Mouse (Mus musculus) cortical plate, adult 2 months (tissue): ENCODE measurements at regions not wholly inside any gene's neighbourhood (a gene's known extent, or its start where the extent isn't known, plus 50 kb on each side); places are given as distances from the start of the nearest gene placed in this dataset.

Source experiments
- H3K27ac ChIP-seq: fragments of 200-500 bp; 2 replicates; pipeline ENCODE4 v1.5.1; 2012; ENCODE audit warnings: low read length, control low read depth, inconsistent platforms; ENCODE audit not compliant: insufficient read depth
- H3K4me1 ChIP-seq: fragments of 200-500 bp; 2 replicates; pipeline ENCODE4 v1.6.1; 2011; ENCODE audit warnings: low read length; ENCODE audit not compliant: control insufficient read depth, insufficient read depth
- H3K4me3 ChIP-seq: fragments of 200-500 bp; 2 replicates; pipeline ENCODE4 v1.5.1; 2011; ENCODE audit warnings: mild to moderate bottlenecking, low read length, control low read depth; ENCODE audit not compliant: insufficient read depth
- CTCF ChIP-seq: fragments of 200-500 bp; IDR thresholded peaks from 2 replicates; pipeline ENCODE4 v1.5.1; 2011; ENCODE audit warnings: mild to moderate bottlenecking, control low read depth, low read length; ENCODE audit not compliant: insufficient read depth; ENCODE audit errors: extremely low read depth
- POLR2A ChIP-seq: fragments of 200-500 bp; IDR thresholded peaks from 2 replicates; pipeline ENCODE4 v1.6.1; 2011; ENCODE audit warnings: mild to moderate bottlenecking, low read length, control low read depth; ENCODE audit not compliant: insufficient read depth; ENCODE audit errors: extremely low read depth

- Histone ChIP-seq H3K4me1 (0 out of 2 replicates have a peak, but pooled peaks cover 2% of the 10 kb centered on the region), H3K4me3 (no peak overlapping the region), H3K27ac (no peak overlapping the region)
- no peak for TF ChIP-seq CTCF
- no peak for TF ChIP-seq POLR2A
Observed at GRCm38 (mm10) chr11:33008611-33009010, 138.6 kb downstream of the Fgf18 start.

DNA sequence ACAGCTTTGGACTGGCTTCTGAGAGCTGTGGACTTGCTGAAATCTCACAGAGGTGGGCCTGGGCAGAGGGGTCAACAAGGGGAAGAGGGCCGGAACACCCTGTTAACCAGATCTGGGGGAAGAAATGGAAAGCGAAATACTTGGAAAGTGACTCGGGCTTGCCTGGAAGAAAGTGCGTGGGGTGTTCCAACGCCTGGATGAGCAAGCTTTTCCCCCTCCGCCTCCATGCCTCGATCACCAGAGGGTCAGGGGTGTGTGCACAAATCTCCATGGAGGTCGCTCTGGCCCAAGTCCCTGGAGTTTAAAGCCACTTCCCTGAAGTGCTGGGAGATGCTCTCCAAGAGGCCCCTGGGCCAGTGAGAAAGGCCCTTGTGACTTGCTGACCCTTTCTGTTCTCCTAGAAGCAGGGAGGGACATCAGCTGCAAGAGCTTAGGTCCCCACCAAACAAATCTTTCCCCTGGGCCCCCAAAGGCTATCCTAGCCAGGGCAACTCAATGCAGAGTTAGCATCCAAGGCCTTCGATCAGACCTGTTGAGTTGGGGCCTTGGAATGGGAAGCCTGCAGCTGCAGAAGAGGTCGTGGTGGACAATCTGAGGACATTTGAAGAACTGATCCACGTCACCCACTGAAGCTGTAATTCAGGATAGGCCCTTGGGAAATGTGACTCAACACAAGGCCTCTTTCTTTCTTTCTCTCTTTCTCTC lies 139.2 kb downstream of the Fgf18 start:
- no peak overlapping the region for H3K27ac ChIP-seq
- no peak overlapping the region for H3K4me3 ChIP-seq
- 0 out of 2 replicates have a peak, but pooled peaks cover 2% of the 10 kb centered on the region for H3K4me1 ChIP-seq
- TF ChIP-seq POLR2A = no peak
- no peak for TF ChIP-seq CTCF

DNA sequence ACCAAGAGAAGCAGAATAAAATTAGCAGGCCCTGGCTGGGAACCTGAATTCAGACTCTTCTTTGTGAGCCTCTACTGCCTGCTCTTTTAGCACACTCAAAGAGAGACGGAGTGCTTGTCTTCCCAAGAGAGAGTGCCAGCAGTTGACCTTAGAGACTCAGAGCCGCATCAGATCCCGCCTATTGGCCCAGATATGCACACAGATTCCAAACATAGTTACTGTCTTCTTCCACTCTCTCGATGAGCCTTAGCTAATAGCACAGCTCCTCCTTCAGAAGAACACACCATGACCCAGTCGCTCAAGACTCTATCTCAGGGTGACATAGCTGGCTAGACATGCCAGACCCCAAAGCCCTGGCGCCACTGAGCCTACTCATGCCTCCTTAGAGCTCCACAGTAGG lies 139.8 kb downstream of the Fgf18 start:
- H3K27ac ChIP-seq = no peak overlapping the region
- no peak overlapping the region for H3K4me3 ChIP-seq
- 0 out of 2 replicates have a peak, but pooled peaks cover 2% of the 10 kb centered on the region for H3K4me1 ChIP-seq
- TF ChIP-seq CTCF = no peak

- H3K4me1 ChIP-seq = 0 out of 2 replicates have a peak, but pooled peaks cover 2% of the 10 kb centered on the region
- no peak overlapping the region for H3K4me3 ChIP-seq
- TF ChIP-seq POLR2A (no peak), CTCF (no peak)
- no peak overlapping the region for H3K27ac ChIP-seq
Observed at GRCm38 (mm10) chr11:33005183-33005582, 142.0 kb downstream of the Fgf18 start.

- Histone ChIP-seq H3K27ac (no peak overlapping the region), H3K4me3 (no peak overlapping the region), H3K4me1 (peaks cover 3% of the 10 kb centered on the region; the same call in 1 of the 2 replicates)
- TF ChIP-seq CTCF (no peak), POLR2A (no peak)
Observed at GRCm38 (mm10) chr11:33004603-33005002, 142.6 kb downstream of the Fgf18 start.

DNA sequence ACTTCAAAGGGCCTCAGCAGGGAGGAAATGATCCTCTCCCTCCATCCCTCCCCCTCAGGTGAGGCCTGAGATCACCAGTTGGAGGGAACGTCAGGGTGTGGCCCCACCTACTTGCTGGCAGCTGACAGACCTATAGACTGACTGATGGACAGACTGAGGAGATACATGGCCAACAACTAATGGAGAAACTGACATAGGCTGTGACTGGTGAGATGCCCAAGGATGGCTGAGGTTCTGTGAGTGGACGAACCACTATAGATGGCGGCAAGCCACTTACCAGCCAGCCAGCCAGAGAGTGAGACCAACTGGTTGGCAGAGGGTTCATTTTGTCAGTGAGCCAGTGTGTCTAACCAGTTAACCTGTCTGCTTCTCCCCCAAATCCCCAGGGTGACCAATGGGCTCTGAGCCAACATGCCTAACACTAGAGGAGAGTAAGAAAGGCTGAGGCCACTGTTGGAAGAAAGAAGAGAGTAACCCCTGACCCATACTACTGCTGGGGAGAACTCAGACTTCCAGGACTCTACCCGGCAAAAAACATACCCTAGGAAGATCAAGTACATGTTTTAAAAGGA lies 147.4 kb downstream of the Fgf18 start:
- TF ChIP-seq CTCF (no peak), POLR2A (no peak)
- Histone ChIP-seq H3K4me3 (no peak overlapping the region), H3K27ac (no peak overlapping the region), H3K4me1 (peaks cover 1% of the 10 kb centered on the region; the same call in 1 of the 2 replicates)

GRCm38 (mm10) chr11:32998687-32999605 lies 148.3 kb downstream of the Fgf18 start:
- Histone ChIP-seq H3K4me3 (no peak overlapping the region), H3K4me1 (peaks cover 1% of the 10 kb centered on the region; the same call in 1 of the 2 replicates), H3K27ac (no peak overlapping the region)
- TF ChIP-seq POLR2A = no peak
- no peak for TF ChIP-seq CTCF

DNA sequence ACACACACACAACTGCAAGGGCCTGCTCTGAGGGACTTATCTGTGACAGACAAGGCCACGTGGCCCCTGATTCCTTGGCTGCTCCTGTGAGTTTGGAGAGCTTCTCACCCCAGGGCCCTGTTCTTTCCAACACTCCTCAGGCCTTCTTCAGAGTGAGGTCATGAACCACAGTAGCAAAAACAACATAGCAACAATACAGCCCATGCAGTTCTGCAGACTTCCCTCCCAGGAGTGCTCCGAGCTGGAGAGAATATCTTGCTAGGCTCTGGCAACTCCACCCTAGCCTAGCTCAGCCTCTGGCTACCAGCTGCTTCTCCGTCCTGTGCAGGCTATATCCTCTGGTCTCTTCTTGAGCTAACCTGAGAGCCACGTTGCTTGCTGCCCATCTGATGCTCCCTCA lies 152.8 kb downstream of the Fgf18 start:
- Histone ChIP-seq H3K4me3 (no peak overlapping the region), H3K27ac (no peak overlapping the region), H3K4me1 (no peaks in the 10 kb centered on the region)
- TF ChIP-seq CTCF (no peak), POLR2A (no peak)

GRCm38 (mm10) chr11:32993439-32993838 lies 153.8 kb downstream of the Fgf18 start:
- Histone ChIP-seq H3K27ac (no peak overlapping the region), H3K4me1 (no peaks in the 10 kb centered on the region), H3K4me3 (no peak overlapping the region)
- TF ChIP-seq POLR2A (no peak), CTCF (no peak)

DNA sequence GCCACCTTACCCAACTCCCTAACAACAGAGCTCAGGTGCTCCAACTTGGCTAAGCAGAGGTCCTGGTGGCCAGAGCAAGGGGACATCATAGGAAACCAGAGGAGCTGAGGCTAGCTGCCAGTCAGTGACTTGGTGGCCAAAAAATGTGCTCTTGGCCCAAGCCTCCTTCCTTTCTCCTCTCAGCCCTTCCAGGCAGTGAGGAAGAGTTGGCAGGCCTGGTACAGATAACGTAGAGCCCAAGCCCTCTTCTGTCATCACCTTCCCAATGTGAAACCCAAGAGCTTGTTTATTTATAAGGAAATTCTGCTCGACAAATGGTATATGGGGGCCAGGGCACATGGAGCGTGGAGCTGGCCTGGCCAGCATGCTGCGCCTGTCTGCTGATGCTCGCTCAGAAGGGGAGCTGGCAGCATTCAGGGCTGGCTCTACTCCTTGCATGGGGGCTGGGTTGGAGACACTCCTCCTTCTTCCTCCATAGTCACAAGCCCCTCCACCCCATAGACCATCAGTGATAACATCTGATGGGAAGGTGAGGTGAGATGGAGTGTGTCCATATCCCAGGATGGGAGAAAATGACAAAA lies 156.1 kb downstream of the Fgf18 start:
- TF ChIP-seq POLR2A (no peak), CTCF (no peak)
- H3K27ac ChIP-seq = no peak overlapping the region
- no peaks in the 10 kb centered on the region for H3K4me1 ChIP-seq
- H3K4me3 ChIP-seq = no peak overlapping the region
